Mouse (Mus musculus) brain, embryonic 14.5 days (tissue): ENCODE results near the gene Eif4g3. TPM values are rescaled to one million over a fixed set of nuclear protein-coding genes. Genes with fewer than 3 reads are reported as not detected.

Experiments
- DNase-seq: peaks from one replicate; pipeline ENCODE4 v3.0.0-alpha.2; 2011; ENCODE audit warnings: low read depth
- CTCF ChIP-seq: fragments of 200-500 bp; IDR thresholded peaks from 2 replicates; pipeline ENCODE4 v1.5.1; 2012; ENCODE audit warnings: inconsistent platforms, mild to moderate bottlenecking, moderate library complexity, borderline replicate concordance; ENCODE audit not compliant: insufficient read depth, insufficient read length; ENCODE audit errors: extremely low read depth
- POLR2A ChIP-seq: fragments of 200-500 bp; IDR thresholded peaks from 2 replicates; pipeline ENCODE4 v1.6.1; 2012; ENCODE audit warnings: mild to moderate bottlenecking, inconsistent platforms, borderline replicate concordance; ENCODE audit not compliant: poor library complexity, insufficient read depth, insufficient read length, severe bottlenecking; ENCODE audit errors: extremely low read depth
- polyA plus RNA-seq: library from polyadenylated mRNA; depleted of rRNA; stranded (reverse); fragments of >200 nt; gene quantifications from 2 replicates; pipeline ENCODE4 v1.2.3, GENCODE M21; 2012

The Eif4g3 gene
- polyA plus RNA-seq, 1 experiment, result 149 TPM

DNA sequence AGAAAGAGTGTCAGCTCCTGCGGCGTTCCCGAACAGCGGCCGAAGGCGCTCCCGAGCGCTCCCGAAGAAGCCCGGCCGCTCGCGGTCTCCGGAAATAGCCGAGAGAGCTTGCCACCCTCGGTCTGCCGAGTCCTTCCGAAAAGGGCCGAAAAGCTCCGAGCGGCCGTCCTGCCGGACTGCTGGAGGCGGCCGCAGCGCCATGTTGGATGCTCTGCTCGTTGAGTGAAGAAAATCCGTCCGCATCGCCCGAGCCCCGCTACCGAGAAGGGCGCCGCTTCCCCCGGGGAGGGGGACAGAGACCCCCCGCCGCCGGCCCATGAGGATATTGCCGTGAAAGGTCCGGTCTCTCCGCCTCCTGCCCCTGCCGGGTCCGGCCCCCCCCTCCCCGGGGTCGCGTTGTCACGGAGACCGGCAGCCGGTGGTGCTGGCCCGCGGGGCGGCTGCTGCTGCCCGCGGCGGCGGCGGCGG is 503 bp downstream of the Eif4g3 start:
- peak; percentile 99 for DNase-seq
- TF ChIP-seq POLR2A, result peak; percentile 86; the same call in 1 of the 2 replicates
- TF ChIP-seq CTCF, result no peak

DNA sequence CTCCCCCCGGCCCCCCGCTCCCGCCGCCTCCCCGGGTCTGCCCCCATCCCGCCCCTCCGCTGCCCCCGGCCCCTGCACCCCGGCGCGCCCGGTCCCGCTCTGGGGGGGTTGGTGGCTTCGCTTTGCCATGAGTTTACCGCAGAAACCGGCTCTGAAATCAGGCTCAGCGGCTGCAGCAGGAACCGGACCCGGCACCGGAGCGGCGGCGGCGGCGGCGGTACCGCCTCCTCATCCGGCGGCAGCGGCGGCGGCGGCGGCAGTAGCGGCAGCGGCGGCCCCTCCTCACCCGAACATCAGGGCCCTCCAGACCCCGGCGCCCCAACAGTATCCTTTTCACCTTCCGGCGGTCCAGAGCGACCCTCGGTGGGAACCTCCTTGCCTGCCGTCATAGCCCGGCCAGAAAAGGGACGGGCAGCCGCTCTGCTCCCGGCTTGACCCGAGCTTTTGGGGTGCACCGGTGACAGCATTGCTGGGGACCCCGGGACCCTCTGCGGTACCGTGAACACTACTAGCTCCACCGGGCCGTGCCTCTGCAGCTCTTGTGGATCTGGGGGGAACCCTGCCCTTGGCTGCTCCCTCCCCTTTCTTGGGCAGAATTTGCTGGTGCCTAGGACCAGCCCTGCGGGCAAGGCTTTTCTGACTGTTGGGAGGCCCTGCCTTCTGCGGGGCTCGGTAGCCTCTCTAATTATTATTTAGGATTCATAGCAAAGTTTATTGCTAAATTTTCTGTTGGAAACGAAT is 1.2 kb downstream of the Eif4g3 start:
- TF ChIP-seq POLR2A (no peak), CTCF (no peak)
- DNase-seq, result peak; percentile 52

DNA sequence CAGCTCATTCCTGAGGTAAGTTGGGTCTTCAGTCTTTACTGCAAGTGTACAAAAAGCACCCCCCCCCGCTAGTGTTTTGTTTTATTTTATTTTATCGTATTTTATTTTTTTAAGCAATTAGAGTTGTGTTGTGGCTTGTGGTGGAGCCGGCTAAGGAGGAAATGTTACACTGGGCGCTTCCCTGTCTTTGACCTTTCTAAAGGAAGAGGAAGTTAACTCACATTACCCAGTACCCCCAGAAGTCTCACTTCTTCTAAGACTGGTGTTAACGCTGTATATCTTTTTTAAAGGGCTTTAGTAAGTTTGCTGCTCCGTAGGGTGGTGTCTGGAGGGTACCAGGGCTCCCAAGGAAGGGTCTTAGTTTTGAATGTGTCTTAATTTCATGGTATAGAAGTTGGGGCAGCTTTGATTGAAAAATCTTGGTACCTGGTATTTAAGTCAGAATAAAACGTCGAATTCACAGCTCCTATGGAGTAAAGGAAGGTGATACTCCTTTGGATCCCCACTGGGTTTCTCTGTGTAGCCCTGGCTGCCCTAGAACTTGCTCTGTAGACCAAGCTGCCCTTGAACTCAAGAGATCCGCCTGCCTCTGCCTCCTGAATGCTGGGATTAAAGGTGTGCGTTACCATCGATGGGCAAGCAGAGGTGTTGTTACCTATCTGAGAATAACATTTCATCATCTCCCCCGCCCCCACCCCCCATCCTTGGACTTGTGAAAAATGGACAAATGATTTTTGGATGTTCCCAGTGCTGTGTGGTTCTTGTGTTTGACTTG is 1.9 kb downstream of the Eif4g3 start:
- DNase-seq, result no peak
- TF ChIP-seq POLR2A, result no peak
- TF ChIP-seq CTCF, result no peak

DNA sequence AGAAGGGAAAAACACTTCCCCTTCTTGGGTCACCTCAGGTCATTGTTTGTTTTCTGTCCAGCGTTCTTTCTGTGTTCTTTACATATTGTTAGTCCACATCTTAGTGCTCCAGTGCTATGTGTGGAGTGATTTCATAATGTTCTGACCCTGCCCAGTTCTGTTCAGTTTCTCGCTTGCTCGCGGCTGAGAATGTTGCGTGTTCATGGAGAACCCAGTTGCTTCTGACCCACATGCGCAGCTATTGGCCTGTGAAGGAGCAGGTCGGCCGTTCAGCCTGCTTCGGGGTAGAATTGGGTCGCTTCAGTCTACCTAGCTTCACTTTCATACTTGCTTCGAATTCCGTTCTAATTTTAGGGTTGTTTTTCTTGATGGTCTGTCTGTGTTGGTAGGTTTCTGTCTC is 2.6 kb downstream of the Eif4g3 start:
- no peak for DNase-seq
- no peak for TF ChIP-seq CTCF
- TF ChIP-seq POLR2A, result no peak

DNA sequence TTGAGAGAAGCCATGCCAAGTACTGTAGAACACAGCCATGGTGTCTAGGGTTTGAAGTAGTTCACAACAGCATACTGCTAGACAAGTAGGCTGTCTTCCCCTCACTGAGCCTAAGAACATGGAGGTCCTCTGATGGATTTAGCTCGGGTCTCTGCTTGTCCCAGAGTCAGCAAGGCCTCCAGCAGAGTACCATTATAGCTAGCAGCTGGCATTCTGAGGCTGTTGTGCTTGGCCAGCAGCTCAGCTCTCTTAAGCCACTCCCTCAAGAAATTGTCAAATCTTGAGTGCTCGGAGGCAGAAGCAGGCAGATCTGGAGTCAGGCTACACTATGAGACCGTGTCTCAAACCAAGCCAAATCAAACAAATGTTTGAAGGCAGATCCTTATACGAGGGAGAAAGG is 5.4 kb downstream of the Eif4g3 start:
- no peak for DNase-seq
- TF ChIP-seq POLR2A (no peak), CTCF (no peak)

DNA sequence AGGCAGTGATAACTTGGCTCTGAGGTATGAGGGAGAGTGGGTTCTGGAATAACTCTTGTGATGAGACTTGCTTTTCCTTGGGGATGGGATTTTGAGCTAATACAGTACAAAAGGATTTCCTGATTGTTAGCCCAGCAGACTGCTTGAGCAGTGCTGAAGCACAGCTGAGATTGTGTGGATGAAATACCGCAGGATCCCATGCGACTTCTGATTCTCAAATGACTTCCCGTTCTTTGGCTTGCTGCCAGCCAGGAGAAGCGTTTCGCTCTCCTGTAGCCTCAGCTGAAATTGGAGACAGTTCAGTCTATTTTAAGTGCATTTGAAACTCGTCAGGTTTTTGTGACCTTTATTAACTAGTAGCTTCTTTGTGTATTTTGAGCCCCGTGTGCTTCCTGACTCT is 7.9 kb downstream of the Eif4g3 start:
- TF ChIP-seq POLR2A, result no peak
- no peak for TF ChIP-seq CTCF
- DNase-seq, result peak; percentile 72

DNA sequence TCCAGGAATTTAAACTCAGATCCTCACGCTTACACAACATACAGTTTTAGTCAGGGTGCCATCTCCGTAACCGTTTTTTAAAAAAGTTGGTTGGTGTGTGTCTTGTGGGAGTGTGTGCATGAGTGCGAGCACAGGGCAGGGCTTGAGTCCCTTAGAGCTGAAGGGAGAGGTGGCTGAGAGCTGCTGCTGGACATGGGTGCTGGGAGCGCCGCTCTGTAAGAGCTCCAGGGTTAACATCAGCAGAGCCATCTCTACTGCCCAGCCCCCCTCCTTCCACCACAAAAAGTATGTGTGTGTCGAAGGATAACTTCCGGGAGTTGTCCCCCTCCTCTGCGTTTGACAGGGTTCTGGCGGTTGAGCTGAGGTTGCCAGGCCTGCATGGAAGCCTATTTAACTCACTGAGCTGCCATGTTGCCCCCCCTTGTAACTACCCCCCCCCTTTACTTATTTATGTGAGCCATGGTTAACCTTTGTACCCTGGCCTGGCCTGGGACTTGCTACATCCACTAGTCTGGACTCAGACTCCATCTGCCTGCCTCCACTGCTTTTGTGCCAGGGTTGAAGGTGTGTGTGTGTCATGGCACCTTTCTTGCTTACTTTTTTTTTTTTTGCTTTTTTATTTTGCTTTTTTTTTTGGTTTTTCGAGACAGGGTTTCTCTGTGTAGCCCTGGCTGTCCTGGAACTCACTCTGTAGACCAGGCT is 11.2 kb downstream of the Eif4g3 start:
- no peak for DNase-seq
- TF ChIP-seq POLR2A (no peak), CTCF (no peak)

DNA sequence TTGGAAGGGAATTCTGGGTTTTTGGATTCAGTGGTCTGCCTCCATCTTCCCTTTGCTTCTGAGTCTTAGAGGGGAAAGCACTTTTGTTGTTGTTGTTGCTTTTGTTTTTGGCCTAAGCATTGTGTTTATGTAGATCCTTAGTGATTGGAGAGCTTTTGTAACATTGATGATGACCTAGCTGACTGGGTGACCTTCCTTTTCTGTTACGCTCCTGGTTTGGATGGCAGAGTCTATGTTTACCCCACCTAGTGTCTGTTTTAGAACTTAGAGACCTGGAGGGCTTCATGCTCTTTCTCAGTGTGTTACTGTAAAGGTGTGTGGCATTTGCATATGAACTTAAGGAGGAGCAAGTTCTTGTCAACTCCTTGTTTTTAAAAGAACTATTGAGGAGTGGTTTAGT is 13.0 kb downstream of the Eif4g3 start:
- no peak for DNase-seq
- TF ChIP-seq POLR2A (no peak), CTCF (no peak)

DNA sequence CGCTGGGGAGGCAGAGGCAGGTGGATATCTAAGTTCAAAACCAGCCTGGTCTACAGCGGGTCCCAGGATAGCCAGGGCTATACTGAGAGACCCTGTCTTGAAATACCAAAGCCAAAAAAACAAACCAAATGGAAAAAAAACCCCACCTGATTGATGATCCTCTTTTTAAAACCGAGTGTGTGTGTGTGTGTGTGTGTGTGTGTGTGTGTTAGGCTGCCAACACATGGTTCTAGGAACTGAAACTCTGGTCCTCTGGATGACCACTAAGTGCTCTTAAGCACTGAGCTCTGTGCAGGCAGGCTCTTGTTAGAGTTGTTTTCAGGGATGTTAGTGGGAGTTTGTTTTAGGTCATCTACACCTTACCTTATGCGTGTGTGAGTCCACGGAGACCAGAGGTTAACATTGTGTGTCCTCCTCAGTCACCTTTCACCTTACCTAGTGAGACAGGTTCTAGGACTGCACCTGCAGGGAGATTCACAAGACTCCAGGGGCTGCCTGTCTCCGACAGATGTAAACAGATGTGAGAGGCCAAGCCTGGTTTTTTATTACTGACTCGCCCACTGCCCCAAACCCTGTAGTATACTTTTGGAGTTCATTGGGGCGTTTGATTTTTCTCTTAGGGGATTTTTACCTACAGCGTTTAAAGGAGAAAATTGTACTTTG is 14.3 kb downstream of the Eif4g3 start:
- no peak for TF ChIP-seq POLR2A
- no peak for TF ChIP-seq CTCF
- DNase-seq, result no peak

DNA sequence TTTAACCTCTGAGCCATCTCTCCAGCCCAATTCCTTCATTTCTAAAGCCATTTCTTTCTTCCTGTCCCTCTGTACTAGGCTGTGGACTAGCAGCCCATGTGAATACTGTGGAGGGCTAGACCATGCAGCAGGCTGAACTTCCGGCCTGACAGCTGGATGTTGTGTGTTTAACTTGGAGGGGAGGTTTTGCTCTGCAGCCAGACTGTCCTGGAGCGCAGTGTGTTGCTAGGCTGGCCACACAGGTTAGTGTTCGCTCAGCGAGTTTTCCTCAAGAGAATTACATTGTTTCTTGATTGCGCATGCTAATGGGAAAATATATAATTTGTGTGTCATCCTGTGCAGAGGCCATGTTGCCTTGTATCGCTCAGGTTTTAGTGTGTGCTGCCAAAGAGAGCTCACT is 15.8 kb downstream of the Eif4g3 start:
- no peak for DNase-seq
- TF ChIP-seq CTCF (no peak), POLR2A (no peak)

DNA sequence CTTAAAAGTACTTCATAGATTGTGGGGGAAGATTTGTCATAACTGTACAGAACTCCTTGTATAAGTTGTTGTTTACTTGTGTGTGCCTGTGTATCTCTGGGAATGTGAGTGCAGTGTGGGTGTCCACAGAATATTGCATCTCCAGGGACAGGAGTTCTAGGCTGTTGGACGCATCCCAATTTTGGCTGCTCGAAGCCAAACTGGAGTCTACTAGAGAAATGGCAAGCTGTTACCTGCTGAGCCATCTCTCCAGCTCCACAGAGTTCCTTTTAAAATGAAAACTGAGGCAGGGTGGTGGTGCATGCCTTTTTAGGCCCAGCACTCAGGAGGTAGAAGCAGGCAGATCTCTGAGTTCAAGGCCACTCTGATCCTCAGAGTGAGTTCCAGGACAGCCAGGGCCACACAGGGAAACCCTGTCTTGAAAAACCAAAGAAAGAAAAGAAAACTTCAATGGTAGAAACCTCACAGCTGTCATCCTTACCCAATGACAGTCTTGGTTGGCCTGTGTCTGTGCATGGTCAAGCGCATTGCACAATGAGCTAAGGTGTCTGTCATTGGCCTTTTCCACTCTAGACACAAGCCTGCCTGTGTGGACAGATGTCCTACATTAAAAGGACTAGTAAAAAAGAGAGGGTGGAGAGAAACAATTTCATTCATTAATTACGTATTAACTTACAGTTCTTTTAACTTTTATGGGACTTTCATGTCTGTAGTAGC is 17.1 kb downstream of the Eif4g3 start:
- no peak for DNase-seq
- TF ChIP-seq POLR2A (no peak), CTCF (no peak)
